Mouse (Mus musculus): Measurements from ENCODE around the gene Prok2. TPM values are rescaled to one million over a fixed set of nuclear protein-coding genes. Genes with fewer than 3 reads are reported as not detected.

The Prok2 gene
- polyA plus RNA-seq, 1 experiment from 2014 or later, result not detected

GRCm38 (mm10) chr6:99715191-99715590 lies 11.0 kb downstream of the Prok2 start:
- no peaks in the 10 kb centered on the region for H3K36me3 ChIP-seq (ENCODE audit: control insufficient read depth, insufficient read depth, low read length)
- H3K9ac ChIP-seq (ENCODE audit: low read length), result no peak overlapping the region
- whole genome bisulfite sequencing, result 60% methylated on average over 6 of the region's 6 CpGs
- DNase-seq (ENCODE audit: low spot score) (no peak), ATAC-seq (replicated peaks; ENCODE audit: low FRiP score, low TSS enrichment, low read depth) (no peak)
- H3K9me3 ChIP-seq (ENCODE audit: control insufficient read depth, low read length), result no peaks in the 10 kb centered on the region
- no peaks in the 10 kb centered on the region for H3K27me3 ChIP-seq (replicated peaks; ENCODE audit: control insufficient read depth, insufficient read depth, low read length)
- H3K4me3 ChIP-seq (ENCODE audit: low read depth, low read length), result no peak overlapping the region
- H3K4me1 ChIP-seq (replicated peaks; ENCODE audit: control insufficient read depth, insufficient read depth, low read length), result no peaks in the 10 kb centered on the region
- no peak overlapping the region for H3K4me2 ChIP-seq (ENCODE audit: low read length)
- no peak overlapping the region for H3K27ac ChIP-seq (ENCODE audit: low read depth)

GRCm38 (mm10) chr6:99713256-99713655 lies 12.9 kb downstream of the Prok2 start:
- H3K4me2 ChIP-seq (ENCODE audit: low read length), result no peak overlapping the region
- no peaks in the 10 kb centered on the region for H3K9me3 ChIP-seq (ENCODE audit: control insufficient read depth, low read length)
- no peaks in the 10 kb centered on the region for H3K36me3 ChIP-seq (ENCODE audit: control insufficient read depth, insufficient read depth, low read length)
- no peak overlapping the region for H3K9ac ChIP-seq (ENCODE audit: low read length)
- DNase-seq (ENCODE audit: low spot score) (no peak), ATAC-seq (replicated peaks; ENCODE audit: low FRiP score, low TSS enrichment, low read depth) (no peak)
- no peak overlapping the region for H3K4me3 ChIP-seq (ENCODE audit: low read depth, low read length)
- no peaks in the 10 kb centered on the region for H3K4me1 ChIP-seq (replicated peaks; ENCODE audit: control insufficient read depth, insufficient read depth, low read length)
- no peaks in the 10 kb centered on the region for H3K27me3 ChIP-seq (replicated peaks; ENCODE audit: control insufficient read depth, insufficient read depth, low read length)
- H3K27ac ChIP-seq (ENCODE audit: low read depth), result no peak overlapping the region
- WGBS, result 84% methylated on average over 5 of the region's 5 CpGs

GRCm38 (mm10) chr6:99711576-99712101 lies 14.6 kb downstream of the Prok2 start:
- H3K4me1 ChIP-seq (replicated peaks; ENCODE audit: control insufficient read depth, insufficient read depth, low read length), result no peaks in the 10 kb centered on the region
- no peak overlapping the region for H3K9ac ChIP-seq (ENCODE audit: low read length)
- no peak for ATAC-seq (replicated peaks; ENCODE audit: low FRiP score, low TSS enrichment, low read depth)
- no peaks in the 10 kb centered on the region for H3K9me3 ChIP-seq (ENCODE audit: control insufficient read depth, low read length)
- no peak overlapping the region for H3K27ac ChIP-seq (ENCODE audit: low read depth)
- H3K4me2 ChIP-seq (ENCODE audit: low read length), result no peak overlapping the region
- no peak for DNase-seq (ENCODE audit: low spot score)
- H3K27me3 ChIP-seq (replicated peaks; ENCODE audit: control insufficient read depth, insufficient read depth, low read length), result no peaks in the 10 kb centered on the region
- H3K4me3 ChIP-seq (ENCODE audit: low read depth, low read length), result no peak overlapping the region
- 63% methylated on average over 11 of the region's 11 CpGs for WGBS
- no peaks in the 10 kb centered on the region for H3K36me3 ChIP-seq (ENCODE audit: control insufficient read depth, insufficient read depth, low read length)

- Histone ChIP-seq H3K9ac (ENCODE audit: low read length) (no peak overlapping the region), H3K4me2 (ENCODE audit: low read length) (no peak overlapping the region), H3K4me1 (replicated peaks; ENCODE audit: control insufficient read depth, insufficient read depth, low read length) (no peaks in the 10 kb centered on the region), H3K9me3 (ENCODE audit: control insufficient read depth, low read length) (no peaks in the 10 kb centered on the region), H3K36me3 (ENCODE audit: control insufficient read depth, insufficient read depth, low read length) (no peaks in the 10 kb centered on the region), H3K27ac (ENCODE audit: low read depth) (no peak overlapping the region), H3K4me3 (ENCODE audit: low read depth, low read length) (no peak overlapping the region), H3K27me3 (replicated peaks; ENCODE audit: control insufficient read depth, insufficient read depth, low read length) (0 out of 2 replicates have a peak, but pooled peaks cover 4% of the 10 kb centered on the region)
- 58% methylated on average over 3 of the region's 3 CpGs for WGBS
- no peak for ATAC-seq (replicated peaks; ENCODE audit: low FRiP score, low TSS enrichment, low read depth)
- no peak for DNase-seq (ENCODE audit: low spot score)
These were observed 25.7 kb downstream of the Prok2 start for GRCm38 (mm10) chr6:99700484-99700883.

GRCm38 (mm10) chr6:99692916-99693841 lies 33.0 kb downstream of the Prok2 start:
- no peaks in the 10 kb centered on the region for H3K9me3 ChIP-seq (ENCODE audit: control insufficient read depth, low read length)
- 1% methylated on average over 105 of the region's 110 CpGs for WGBS
- peaks cover 52% of the 10 kb centered on the region for H3K27me3 ChIP-seq (replicated peaks; ENCODE audit: control insufficient read depth, insufficient read depth, low read length)
- DNase-seq (ENCODE audit: low spot score), result peak; percentile 68
- peaks cover 8% of the 10 kb centered on the region; the same call in 1 of the 2 replicates for H3K4me1 ChIP-seq (replicated peaks; ENCODE audit: control insufficient read depth, insufficient read depth, low read length)
- H3K4me3 ChIP-seq (ENCODE audit: low read depth, low read length), result peak overlapping the region; percentile 68
- H3K27ac ChIP-seq (ENCODE audit: low read depth), result no peak overlapping the region
- peak overlapping the region; percentile 71 for H3K9ac ChIP-seq (ENCODE audit: low read length)
- peak overlapping the region; percentile 81 for H3K4me2 ChIP-seq (ENCODE audit: low read length)
- H3K36me3 ChIP-seq (ENCODE audit: control insufficient read depth, insufficient read depth, low read length), result no peaks in the 10 kb centered on the region
- peak; percentile 3; the same call in 1 of the 2 replicates for ATAC-seq (replicated peaks; ENCODE audit: low FRiP score, low TSS enrichment, low read depth)

- Histone ChIP-seq H3K9me3 (ENCODE audit: control insufficient read depth, low read length) (no peaks in the 10 kb centered on the region), H3K36me3 (ENCODE audit: control insufficient read depth, insufficient read depth, low read length) (no peaks in the 10 kb centered on the region), H3K9ac (ENCODE audit: low read length) (peak within 1 kb of the TSS; percentile 71), H3K27me3 (replicated peaks; ENCODE audit: control insufficient read depth, insufficient read depth, low read length) (peaks cover 52% of the 10 kb centered on the region), H3K4me2 (ENCODE audit: low read length) (peak within 1 kb of the TSS; percentile 81), H3K4me3 (ENCODE audit: low read depth, low read length) (peak within 1 kb of the TSS; percentile 68), H3K4me1 (replicated peaks; ENCODE audit: control insufficient read depth, insufficient read depth, low read length) (peaks cover 8% of the 10 kb centered on the region; the same call in 1 of the 2 replicates), H3K27ac (ENCODE audit: low read depth) (no peak within 1 kb of the TSS)
- peak; percentile 79 for DNase-seq (ENCODE audit: low spot score)
- WGBS, result 1% methylated on average over 75 of the region's 112 CpGs
- ATAC-seq (replicated peaks; ENCODE audit: low FRiP score, low TSS enrichment, low read depth), result peak; percentile 76
These were observed 33.8 kb downstream of the Prok2 start, which contains the start of gene Gpr27 for GRCm38 (mm10) chr6:99692206-99692915. TSS of gene Gpr27 (plus strand) at chr6:99692679.

- peak; percentile 61 for DNase-seq (ENCODE audit: low spot score)
- peaks cover 52% of the 10 kb centered on the region for H3K27me3 ChIP-seq (replicated peaks; ENCODE audit: control insufficient read depth, insufficient read depth, low read length)
- peaks cover 8% of the 10 kb centered on the region; the same call in 1 of the 2 replicates for H3K4me1 ChIP-seq (replicated peaks; ENCODE audit: control insufficient read depth, insufficient read depth, low read length)
- H3K27ac ChIP-seq (ENCODE audit: low read depth), result no peak overlapping the region
- no peaks in the 10 kb centered on the region for H3K36me3 ChIP-seq (ENCODE audit: control insufficient read depth, insufficient read depth, low read length)
- ATAC-seq (replicated peaks; ENCODE audit: low FRiP score, low TSS enrichment, low read depth), result peak; percentile 57
- WGBS, result 6% methylated on average over 25 of the region's 25 CpGs
- peak overlapping the region; percentile 68 for H3K4me3 ChIP-seq (ENCODE audit: low read depth, low read length)
- H3K4me2 ChIP-seq (ENCODE audit: low read length), result peak overlapping the region; percentile 81
- peak overlapping the region; percentile 71 for H3K9ac ChIP-seq (ENCODE audit: low read length)
- no peaks in the 10 kb centered on the region for H3K9me3 ChIP-seq (ENCODE audit: control insufficient read depth, low read length)
These were observed 34.5 kb downstream of the Prok2 start for GRCm38 (mm10) chr6:99691666-99692205.

GRCm38 (mm10) chr6:99688513-99688912 lies 37.7 kb downstream of the Prok2 start:
- Histone ChIP-seq H3K4me3 (ENCODE audit: low read depth, low read length) (no peak overlapping the region), H3K36me3 (ENCODE audit: control insufficient read depth, insufficient read depth, low read length) (no peaks in the 10 kb centered on the region), H3K4me2 (ENCODE audit: low read length) (no peak overlapping the region), H3K27ac (ENCODE audit: low read depth) (no peak overlapping the region), H3K4me1 (replicated peaks; ENCODE audit: control insufficient read depth, insufficient read depth, low read length) (peaks cover 3% of the 10 kb centered on the region; the same call in 1 of the 2 replicates), H3K9ac (ENCODE audit: low read length) (no peak overlapping the region), H3K9me3 (ENCODE audit: control insufficient read depth, low read length) (no peaks in the 10 kb centered on the region), H3K27me3 (replicated peaks; ENCODE audit: control insufficient read depth, insufficient read depth, low read length) (peaks cover 31% of the 10 kb centered on the region)
- ATAC-seq (replicated peaks; ENCODE audit: low FRiP score, low TSS enrichment, low read depth) (no peak), DNase-seq (ENCODE audit: low spot score) (no peak)
- WGBS, result 80% methylated on average over 6 of the region's 6 CpGs

All from intestine, embryonic 14.5 days (tissue).